Mouse (Mus musculus): ENCODE data around the gene Tuba1b.
"Not testable (repeated sequence)": the region's sequence is repeated elsewhere in the genome, so short reads cannot be mapped to it uniquely, and the experiment has no call there.

Gene Tuba1b

DNA sequence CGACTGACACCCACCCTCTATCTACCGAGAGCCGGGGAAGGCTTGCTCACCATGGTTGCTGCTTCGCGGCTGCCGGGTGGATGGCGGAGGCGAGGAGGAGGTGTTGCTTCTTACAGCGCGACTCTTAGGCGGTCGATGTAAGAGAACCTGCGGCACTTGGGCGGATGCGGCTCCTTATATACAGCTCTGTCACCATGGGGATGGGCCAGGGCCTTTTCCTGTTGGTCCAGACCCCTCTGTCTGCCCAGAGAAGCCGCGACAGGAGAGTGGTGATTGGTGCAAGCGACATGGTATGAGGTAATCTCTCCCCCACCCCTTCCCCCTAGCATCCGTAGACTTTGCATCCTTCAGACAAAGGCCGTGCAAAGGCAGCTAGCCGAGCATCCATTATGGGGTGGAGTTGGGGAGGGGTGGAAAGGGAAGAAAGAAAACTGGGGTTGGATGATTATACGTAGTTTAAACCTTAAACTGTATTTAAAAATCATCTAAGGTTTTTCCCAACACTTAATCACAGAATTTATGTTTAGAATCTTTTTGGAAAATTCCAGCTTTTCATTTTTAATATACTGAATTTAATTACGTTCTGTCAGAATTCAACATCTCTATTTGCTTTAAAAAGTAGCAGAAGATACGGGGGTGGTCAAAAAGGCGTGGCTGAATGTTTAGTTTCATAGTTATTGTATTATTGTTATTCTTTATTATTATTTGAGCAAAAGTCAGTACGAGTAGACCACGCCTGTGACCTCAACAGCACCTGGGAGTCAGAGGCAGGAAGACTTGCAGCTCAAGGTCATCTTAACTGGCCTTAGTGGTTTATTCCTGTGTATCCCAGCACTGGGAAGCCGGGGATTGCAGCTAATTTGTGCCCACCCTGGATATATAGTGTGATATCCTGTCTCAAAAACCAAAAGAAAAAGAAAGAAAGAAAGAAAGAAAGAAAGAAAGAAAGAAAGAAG lies 19.3 kb upstream of the Tuba1b start, which contains the start of the genes Gm49450 and Tuba1a:
Gm49450 (minus strand) TSS at position 151 of the 956 bp plus-strand sequence.
Tuba1a (minus strand) TSS at position 303 of the 956 bp plus-strand sequence.
- DNase-seq (ENCODE audit: low spot score): peak; percentile 84

DNA sequence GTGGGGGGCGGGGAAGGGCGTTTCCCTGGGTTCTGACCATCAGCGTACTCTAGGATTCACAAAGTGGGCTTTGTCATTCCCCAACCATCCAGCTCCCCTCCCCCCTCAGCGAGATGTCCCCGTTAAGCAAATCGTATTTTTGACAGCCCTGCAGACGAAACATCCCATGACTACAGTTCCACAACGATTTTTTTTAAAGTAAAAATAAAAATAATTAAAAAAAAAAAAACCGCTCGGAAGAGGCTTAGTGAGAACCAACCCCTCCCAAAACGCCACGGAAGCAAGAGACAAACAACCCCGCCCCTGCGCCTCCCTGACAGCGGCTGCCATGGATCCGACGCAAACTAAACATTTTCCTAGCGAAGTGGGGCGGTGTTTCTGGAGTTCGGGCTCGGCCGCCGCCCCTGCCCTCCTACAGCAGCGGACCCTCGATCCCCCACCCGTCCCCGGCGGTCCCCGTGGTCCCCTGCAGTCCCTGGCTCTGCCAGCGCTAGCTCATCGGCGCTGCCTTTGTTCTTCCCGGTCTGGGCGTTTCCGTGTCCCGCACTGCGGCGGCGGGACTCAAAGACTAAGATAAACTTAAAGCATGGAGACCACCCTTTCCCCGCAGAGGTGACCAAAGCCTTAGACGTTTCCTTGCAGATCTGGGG lies 18.5 kb upstream of the Tuba1b start:
- DNase-seq (ENCODE audit: low spot score): peak; percentile 74

DNA sequence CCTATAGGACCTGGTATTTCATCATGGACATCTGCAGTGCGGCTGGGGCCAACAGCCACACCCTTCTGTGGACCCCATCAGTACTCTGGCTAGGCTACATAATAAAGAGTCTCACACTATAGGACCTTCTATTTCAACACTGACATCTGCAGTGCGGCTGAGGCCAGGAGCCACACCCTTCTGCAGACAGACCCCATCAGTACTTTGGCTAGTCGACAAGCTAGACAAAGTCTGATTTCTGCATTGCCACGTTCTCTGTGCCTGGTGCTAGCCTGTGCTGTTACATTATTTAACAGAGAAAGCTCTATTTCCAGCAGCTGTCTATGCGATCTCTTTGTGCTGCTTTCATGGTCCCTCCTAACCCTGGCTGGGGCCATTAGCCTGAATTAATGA lies 17.7 kb upstream of the Tuba1b start:
- no peak for DNase-seq (ENCODE audit: low spot score)

DNA sequence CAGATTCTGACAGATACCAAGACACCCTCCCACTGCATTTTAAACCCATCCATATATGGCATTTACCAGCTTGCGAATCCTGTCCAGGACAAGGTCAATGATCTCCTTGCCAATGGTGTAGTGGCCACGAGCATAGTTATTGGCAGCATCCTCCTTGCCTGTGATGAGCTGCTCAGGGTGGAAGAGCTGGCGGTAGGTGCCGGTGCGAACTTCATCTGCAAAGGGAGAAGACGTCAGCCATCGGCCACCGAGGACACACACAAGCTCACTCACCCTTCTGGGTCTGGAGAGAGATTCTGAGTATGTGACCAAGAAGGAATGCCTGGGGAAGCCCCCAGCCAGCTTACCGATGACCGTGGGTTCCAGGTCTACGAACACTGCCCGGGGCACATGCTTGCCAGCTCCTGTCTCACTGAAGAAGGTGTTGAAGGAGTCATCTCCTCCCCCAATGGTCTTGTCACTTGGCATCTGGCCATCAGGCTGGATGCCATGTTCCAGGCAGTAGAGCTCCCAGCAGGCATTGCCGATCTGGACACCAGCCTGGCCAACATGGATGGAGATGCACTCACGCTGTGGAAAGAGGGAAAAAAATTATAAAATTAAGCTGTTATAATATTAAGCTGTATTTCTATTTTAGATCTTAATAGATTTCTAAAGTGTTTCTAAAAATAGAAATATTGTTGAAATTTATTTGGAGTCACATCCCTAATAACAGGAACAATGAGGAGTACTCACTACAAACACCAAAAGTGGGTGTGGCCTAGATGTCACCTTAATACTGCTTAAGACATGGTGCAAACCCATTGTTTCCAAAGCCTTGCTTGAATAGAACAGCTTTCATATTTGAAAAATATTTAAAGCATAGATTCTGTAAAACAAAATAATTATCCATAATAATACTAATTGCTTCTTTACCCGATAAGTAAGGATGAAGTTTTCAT lies 17.0 kb upstream of the Tuba1b start:
- DNase-seq (ENCODE audit: low spot score): not testable (repeated sequence)

DNA sequence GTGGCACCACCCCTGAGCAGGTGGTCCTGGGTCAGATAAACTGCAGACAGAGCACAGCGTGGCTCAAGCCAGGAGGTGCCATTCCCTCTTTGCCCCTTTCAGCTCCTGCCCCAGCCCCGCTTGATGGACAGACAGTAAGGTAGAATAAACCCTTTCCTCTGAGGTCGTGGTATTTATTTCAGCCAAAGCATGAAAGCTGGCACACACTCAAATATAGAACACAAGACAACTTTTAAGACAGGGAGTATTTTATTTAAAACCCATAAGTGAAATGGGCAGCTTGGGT lies 15.2 kb upstream of the Tuba1b start:
- DNase-seq (ENCODE audit: low spot score): no peak

DNA sequence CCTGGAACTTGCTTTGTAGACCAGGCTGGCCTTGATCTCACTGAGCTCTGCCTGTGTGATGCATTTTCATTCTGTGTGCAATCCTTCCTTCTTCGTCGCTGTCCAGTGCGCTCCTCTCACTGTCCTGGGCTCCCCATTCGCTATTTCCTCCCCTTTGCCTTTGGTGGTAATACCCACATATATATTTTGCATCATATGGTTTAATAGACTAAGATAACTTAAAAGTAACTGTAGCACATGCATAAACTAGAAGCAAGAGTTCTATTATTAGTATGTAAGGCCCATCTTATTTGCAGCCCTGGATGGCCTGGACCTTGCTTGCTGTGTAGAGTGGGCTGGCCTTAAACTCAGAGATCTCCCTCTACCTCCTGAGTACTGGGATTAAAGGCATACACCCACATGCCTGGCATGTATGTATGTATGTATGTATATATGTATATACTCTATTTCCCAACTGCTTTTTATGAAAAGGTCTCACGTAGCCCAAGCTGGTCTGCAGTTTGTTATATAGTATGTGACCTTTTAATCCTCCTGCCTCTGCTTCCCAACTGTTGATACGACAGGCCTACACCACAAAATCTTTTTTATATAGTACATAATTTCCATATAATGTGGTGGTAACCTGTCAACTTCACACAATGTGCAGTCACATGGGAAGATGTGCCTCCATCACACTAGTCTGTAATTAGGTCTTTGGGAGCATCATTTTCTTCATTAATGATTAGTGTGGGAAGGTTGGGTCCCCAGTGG lies 14.7 kb upstream of the Tuba1b start:
- no peak for DNase-seq (ENCODE audit: low spot score)

DNA sequence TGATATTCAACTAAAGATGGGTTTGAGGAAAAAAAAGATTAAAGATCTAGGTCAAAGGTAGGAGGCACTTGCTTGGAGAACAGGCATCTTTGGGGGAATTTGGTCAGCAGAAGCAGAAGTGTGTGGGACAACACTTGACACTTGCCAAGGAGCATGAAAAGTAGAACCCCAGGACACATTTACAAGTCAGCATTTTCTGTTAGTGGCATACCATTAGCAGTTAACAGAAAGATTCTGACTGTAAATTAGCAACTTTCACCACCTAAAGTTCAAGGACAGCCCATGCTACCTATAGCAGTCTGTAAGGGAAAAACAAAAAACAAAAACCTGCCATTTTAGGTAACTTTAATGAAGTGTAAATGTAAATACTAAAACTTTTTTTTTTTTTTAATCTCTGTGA lies 14.0 kb upstream of the Tuba1b start:
- no peak for DNase-seq (ENCODE audit: low spot score)

DNA sequence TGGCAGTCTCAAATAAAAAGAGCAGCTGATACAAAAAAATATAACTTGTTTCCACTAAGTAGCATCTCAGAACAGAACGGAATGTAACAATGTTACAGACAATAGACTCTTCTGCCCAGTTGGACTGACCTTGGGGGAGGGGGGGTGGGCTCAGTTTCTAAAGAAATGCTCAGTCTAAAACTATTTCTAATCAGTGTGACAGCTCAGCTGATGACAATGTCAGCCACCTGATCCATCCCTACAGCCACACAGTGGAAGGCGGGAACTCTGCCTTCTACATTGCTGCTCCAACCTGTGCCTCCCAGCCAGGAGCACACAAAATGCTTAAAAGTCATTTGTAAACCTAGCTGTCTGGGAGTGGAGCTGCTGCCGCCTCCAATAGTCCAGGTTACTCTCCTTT lies 13.5 kb upstream of the Tuba1b start:
- DNase-seq (ENCODE audit: low spot score): no peak

DNA sequence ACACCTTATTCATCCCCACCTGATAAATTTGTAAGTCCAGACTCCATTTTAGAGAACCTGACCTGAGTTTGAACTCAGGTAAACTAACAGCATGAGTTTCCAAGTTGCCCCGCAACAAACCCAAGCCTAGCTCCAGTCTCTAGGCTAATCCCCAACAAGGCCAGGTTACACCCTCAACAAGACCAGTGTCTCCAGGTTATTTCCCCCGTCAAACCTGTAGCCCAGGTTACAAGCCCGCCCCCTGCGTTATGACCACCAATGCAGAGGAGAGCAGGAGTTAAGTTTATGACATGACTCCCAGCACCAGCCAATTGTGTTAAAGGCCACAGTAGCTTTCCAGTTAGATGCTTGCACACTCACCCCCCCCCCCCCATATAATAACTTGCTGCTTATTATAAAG lies 8.8 kb upstream of the Tuba1b start:
- DNase-seq (ENCODE audit: low spot score): no peak

DNA sequence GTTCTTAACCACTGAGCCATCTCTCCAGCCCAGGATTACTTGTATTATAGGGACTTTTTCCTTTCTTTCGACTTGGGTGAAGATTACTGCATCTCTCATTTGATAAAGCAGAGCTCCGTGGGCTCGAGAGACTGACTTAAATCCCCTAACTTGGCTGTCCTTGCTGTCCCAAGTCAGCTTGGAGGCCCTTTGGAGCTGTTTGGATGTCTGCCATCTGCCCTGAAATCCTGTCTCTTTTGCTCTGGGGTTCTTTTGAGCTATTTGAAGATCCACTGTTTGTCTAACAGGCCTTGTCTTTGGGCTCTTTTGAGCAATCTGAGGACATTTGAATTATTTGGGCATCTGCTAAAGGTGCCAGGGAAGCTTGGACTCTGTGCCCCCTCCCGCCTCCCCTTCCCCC lies 7.7 kb upstream of the Tuba1b start:
- DNase-seq (ENCODE audit: low spot score): no peak

DNA sequence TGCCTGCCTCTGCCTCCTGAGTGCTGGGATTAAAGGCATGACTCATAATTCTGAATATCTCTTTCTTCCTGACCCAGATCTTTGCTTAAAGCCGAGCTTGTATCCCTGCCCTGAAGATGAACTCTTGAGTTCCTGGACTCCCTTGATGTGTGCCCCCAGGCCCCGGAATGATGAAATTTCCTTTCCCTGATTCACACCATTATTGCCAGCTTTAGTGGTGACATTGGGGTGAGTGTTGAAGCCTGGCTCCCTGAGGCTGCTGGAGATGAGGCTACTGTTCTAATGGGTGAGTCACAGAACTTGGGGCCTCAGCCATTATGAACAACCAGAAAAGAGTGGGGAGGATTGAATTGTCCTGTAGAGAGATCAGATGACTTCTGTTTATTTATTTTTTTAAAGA lies 7.2 kb upstream of the Tuba1b start:
- no peak for DNase-seq (ENCODE audit: low spot score)

DNA sequence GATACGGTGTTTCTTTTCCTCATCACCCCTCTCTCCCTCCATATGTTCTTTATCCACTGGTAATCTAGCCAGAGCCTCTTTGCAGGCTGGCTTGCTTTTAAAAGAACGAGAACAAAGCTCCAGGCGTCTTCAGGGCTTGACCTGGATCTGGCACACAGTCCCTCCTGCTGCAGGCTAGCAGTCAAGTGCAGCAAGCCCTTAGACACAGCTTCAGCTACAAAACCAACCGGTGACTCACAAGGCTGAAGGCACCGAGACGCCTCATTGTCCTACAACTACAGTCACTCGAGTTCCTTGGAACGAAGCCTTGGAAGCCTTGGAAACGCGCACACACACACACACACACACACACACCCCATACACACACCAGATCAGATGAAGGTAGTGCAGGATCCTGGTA lies 6.5 kb upstream of the Tuba1b start:
- DNase-seq (ENCODE audit: low spot score): no peak

DNA sequence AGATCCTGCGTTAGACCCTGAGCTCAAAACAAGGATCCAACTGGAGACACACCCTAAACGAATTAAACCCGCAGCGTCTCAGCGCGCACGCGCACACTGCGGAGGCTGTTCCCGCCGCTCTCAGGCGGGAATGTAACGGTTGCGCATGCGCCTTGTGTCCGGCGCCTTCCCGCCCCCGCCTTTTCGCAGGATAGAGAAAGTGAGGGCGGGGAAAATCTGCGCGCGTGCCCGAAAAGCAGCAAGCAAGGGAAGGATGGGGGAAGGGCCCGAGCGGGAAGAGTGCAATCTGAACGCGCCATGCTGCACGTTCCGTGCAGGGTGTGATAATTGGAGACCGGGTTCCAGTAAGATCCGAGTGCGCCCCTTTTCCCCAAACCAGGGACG lies 540 bp downstream of the Tuba1b start:
- peak; percentile 95 for DNase-seq (ENCODE audit: low spot score)

DNA sequence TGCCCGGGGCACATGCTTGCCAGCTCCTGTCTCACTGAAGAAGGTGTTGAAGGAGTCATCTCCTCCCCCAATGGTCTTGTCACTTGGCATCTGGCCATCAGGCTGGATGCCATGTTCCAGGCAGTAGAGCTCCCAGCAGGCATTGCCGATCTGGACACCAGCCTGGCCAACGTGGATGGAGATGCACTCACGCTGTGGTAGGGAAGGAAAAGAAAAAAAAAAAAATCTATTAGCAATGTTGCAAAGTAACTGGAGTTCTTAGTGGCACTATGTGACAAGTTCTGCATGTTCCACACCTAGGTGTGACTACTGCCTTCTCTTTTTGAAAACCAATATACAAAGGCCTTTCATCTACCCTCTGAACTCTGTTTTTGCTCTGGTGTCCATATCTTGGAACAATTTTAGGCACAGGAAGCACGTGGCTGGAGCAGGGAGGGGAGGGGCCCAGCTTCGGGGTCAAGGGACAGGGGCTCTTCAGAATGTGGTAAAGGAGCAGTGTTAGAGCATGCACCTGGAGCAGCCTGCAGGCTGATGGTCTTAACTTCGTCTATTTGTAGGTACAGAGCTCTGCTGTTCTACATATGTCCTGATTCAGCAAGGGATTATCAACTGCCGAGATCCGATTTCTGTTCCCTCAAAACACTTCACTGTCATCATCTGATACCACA lies 1.2 kb downstream of the Tuba1b start:
- not testable (repeated sequence) for DNase-seq (ENCODE audit: low spot score)

DNA sequence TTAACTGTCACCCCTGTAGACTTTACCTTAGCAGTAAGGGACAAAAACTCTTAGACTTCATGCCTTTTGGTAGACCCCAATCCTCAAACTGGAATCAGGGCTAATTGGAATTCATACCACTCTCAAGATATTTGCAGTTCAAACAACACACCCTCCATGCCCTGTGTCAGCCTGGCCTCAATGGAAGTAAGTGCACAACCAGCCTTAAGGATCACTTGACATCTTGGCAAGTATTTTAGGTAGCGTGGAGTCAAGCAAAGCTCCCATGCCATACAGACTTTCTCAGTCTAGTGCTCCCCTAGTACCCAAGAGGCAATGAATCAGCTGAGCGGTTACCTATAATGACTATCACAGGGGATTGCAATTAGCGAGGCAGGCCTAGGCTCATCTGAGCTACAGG lies 3.4 kb downstream of the Tuba1b start:
- no peak for DNase-seq (ENCODE audit: low spot score)

DNA sequence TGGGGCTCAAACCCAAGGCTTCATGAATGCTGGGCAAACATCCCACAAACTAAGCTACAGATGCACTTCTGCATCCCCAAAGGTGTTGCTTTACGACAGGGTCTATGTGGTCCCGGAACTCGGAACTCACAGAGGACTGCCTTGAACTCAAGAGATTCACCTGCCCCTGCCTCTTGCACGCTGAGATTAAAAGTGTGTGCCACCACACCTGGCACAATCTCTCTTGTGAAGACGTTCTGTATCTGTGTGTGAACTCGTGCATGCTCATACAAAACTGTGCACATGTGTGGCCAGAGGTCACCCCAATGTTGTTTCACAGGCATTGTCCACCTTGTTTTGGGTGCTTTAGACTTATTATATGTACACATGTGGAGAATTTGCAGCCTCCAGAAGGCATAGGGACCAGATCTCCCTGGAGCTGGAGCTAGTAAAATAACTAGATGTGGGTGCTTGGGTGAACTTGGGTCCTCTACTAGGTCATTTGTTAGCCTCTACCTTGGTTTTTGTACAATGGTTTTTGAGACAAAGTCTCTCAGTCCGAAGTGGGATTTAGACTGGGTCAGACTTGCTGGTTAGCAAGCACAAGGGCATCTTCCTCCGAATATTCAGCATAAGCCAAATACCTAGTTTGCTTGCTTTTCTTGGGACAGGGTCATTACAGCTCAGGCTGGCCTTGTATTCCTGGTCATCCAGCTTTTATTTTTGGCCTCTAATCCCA lies 4.2 kb downstream of the Tuba1b start:
- no peak for DNase-seq (ENCODE audit: low spot score)

DNA sequence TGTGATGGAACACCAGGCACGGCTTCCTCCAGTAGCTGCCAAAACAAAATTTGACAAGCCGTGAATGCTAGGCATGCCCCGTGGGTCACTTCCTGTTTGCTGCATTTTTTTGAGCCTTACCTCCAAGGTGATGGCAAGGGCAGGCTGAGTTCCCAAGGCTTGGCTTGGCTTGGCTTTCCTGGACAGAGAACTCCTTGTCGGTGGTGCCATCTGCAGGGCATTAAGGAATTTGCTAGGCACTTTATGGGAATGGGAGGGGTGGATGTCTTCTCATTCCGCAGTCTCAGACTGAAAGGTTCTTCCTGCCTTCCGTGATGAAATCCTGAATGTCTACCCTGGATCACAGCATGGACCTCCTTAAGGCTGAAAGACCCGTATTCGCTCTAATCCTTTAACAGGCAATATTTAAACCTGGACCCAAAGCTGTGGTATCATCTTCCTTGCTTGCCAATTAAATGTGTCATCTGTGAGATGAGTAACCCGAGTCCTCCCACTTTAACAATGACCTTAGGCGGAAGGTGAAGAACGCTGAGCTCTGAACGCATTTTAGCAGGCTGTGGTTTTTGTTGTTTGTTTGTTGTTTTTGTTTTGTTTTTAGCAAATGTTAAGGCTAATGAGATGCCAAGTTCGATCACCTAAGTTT lies 5.6 kb downstream of the Tuba1b start:
- DNase-seq (ENCODE audit: low spot score): peak; percentile 65

DNA sequence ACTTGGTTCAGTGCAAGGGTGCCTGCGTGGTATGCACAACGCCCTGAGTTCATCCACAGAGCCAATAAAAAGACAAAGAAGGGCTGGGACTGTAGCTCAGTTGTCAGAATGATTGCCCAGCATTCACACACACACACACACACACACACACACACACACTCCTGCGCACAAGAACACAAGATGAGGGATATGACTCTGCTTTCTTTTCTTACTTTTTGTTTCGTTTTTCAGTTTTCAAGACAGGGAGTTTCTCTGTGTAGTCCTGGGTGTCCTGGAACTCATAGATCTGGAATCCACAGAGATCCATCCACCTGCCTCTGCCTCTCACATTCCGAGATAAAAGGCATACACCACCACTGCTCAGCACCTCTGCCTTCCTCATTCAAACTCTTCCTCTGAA lies 6.8 kb downstream of the Tuba1b start:
- no peak for DNase-seq (ENCODE audit: low spot score)

DNA sequence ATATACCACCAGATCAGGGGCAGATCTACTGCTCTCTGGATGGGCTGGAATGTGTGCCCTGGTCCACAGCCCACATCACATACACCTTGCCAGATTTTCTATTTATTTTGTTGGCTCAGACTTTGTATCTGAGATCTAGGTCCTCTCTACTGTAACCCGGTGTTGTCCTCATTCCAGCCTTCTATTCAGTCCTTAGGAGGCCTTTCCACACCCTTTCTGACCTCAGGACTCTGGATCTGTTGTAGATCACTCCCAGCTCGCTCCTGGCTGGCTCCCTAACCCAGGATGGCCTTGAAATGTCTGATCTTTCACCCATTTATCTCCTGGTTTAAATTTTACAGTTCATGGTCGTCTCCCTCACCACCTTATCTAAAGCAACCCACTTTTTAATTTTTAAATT lies 9.7 kb downstream of the Tuba1b start:
- no peak for DNase-seq (ENCODE audit: low spot score)

DNA sequence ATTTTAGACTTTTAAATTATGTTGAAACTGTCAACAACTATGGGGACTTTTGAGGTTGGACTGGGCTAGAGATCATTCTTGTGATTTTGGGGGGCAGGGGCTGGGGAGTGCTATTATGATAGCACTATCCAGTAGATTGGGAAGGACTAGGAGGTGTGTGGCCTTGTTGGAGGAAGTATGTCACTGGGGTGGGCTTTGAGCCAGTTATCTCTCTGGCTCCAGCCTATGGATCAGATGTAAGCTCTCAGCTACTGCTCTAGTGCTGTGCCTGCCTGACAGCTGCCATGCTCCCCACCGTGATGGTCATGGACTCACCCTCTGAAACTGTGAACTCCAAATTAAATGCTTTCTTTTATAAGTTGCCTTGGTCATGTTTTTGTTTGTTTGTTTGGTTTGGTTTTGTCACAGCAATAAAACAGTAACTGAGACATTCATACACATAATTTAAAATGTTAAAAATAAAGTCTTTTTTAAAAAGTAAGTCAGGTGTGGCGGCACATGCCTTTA lies 11.3 kb downstream of the Tuba1b start:
- no peak for DNase-seq (ENCODE audit: low spot score)
